In genomic region chr11:19760861-19761693, GRCm38 (mm10) we compare ENCODE assay signal across 8 mouse cellular contexts.
DNase-seq lines count a peak whose midpoint lies in the region; ATAC-seq and TF ChIP-seq lines count a peak whose summit lies in the region.

No protein-coding gene starts in this region.

- WGBS in forebrain, embryonic 12.5 days = 19% methylated on average over 16 of the region's 16 CpGs
- WGBS in heart, embryonic 15.5 days = 15% methylated on average over 16 of the region's 16 CpGs
- 19% methylated on average over 16 of the region's 16 CpGs for WGBS in liver, adult 2 months

- TF ChIP-seq CTCF in G1E (IDR thresholded peaks at IDR 0.05; ENCODE audit: low read depth, low read length) = peak; percentile 51
- TF ChIP-seq CTCF in liver, adult 2 months (IDR thresholded peaks at IDR 0.05; ENCODE audit: low read depth, low read length) = peak; percentile 35; the same call in 1 of the 2 replicates
- peak; percentile 39; the same call in 1 of the 2 replicates for TF ChIP-seq CTCF in testis, adult 2 months (IDR thresholded peaks at IDR 0.05; ENCODE audit: control insufficient read depth, insufficient read depth, insufficient replicate concordance, low read depth, low read length)

- peak overlapping the region; percentile 38 for H3K4me2 ChIP-seq in forebrain, embryonic 12.5 days
- peak overlapping the region; percentile 56 for H3K4me2 ChIP-seq in heart, embryonic 15.5 days

- no peaks in the 10 kb centered on the region; the same call in 1 of the 2 replicates for H3K27me3 ChIP-seq in G1E (ENCODE audit: insufficient read depth, low read length)
- peaks cover 42% of the 10 kb centered on the region for H3K27me3 ChIP-seq in forebrain, embryonic 12.5 days
- no peaks in the 10 kb centered on the region for H3K27me3 ChIP-seq in heart, embryonic 15.5 days
- no peaks in the 10 kb centered on the region for H3K27me3 ChIP-seq in liver, adult 2 months (ENCODE audit: control insufficient read depth, insufficient read depth, low read length)
- H3K27me3 ChIP-seq in testis, adult 2 months (ENCODE audit: control insufficient read depth, insufficient read depth, low read length) = no peaks in the 10 kb centered on the region

- no peaks in the 10 kb centered on the region for H3K4me1 ChIP-seq in G1E (ENCODE audit: insufficient read depth, low read depth, low read length)
- H3K4me1 ChIP-seq in forebrain, embryonic 12.5 days = peaks cover 19% of the 10 kb centered on the region
- H3K4me1 ChIP-seq in heart, embryonic 15.5 days (replicated peaks) = no peaks in the 10 kb centered on the region
- H3K4me1 ChIP-seq in liver, adult 2 months (ENCODE audit: control insufficient read depth, insufficient read depth, low read length) = peaks cover 2% of the 10 kb centered on the region; the same call in 1 of the 2 replicates
- H3K4me1 ChIP-seq in testis, adult 2 months (ENCODE audit: control insufficient read depth, insufficient read depth, low read length) = no peaks in the 10 kb centered on the region

- DNase-seq in G1E (ENCODE audit: low spot score) = peak; percentile 35
- peak; percentile 22 for DNase-seq in c-Kit-positive CD71-positive TER-119-positive erythroid progenitor cells, embryonic 14.5 days (ENCODE audit: low spot score)
- DNase-seq in kidney, postnatal 14 days = peak; percentile 69
- DNase-seq in liver, adult 2 months (ENCODE audit: extremely low read depth, low read depth, low spot score) = peak; percentile 24
- DNase-seq in naive thymus-derived CD4-positive, alpha-beta T cell, adult 2 months (ENCODE audit: low read depth) = peak; percentile 45

- no peaks in the 10 kb centered on the region for H3K9me3 ChIP-seq in G1E (replicated peaks)
- no peaks in the 10 kb centered on the region for H3K9me3 ChIP-seq in forebrain, embryonic 12.5 days
- H3K9me3 ChIP-seq in heart, embryonic 15.5 days (replicated peaks) = no peaks in the 10 kb centered on the region

- H3K27ac ChIP-seq in forebrain, embryonic 12.5 days = no peak overlapping the region
- no peak overlapping the region for H3K27ac ChIP-seq in heart, embryonic 15.5 days
- H3K27ac ChIP-seq in liver, adult 2 months (replicated peaks; ENCODE audit: insufficient read depth, low read depth, low read length) = no peak overlapping the region
- H3K27ac ChIP-seq in testis, adult 2 months (ENCODE audit: control insufficient read depth, insufficient read depth, low read depth, low read length) = no peak overlapping the region

- H3K9ac ChIP-seq in forebrain, embryonic 12.5 days = no peak overlapping the region
- no peak overlapping the region for H3K9ac ChIP-seq in heart, embryonic 15.5 days
- no peak overlapping the region for H3K9ac ChIP-seq in liver, adult 2 months (ENCODE audit: low read depth, low read length)

- no peak for TF ChIP-seq POLR2A in liver, adult 2 months (IDR thresholded peaks at IDR 0.05; ENCODE audit: extremely low read depth, insufficient read depth, low read length)
- no peak for TF ChIP-seq POLR2A in testis, adult 2 months (IDR thresholded peaks at IDR 0.05; ENCODE audit: control insufficient read depth, low read depth, low read length)

- no peak for ATAC-seq in G1E (ENCODE audit: extremely low read depth, insufficient number of reproducible peaks, low FRiP score, poor library complexity, severe bottlenecking)
- ATAC-seq in forebrain, embryonic 12.5 days (ENCODE audit: low FRiP score) = no peak
- ATAC-seq in heart, embryonic 15.5 days (replicated peaks; ENCODE audit: insufficient number of reproducible peaks, insufficient read depth, low FRiP score, low read depth) = no peak

- no peaks in the 10 kb centered on the region for H3K36me3 ChIP-seq in G1E (replicated peaks)
- no peaks in the 10 kb centered on the region for H3K36me3 ChIP-seq in forebrain, embryonic 12.5 days (replicated peaks)
- H3K36me3 ChIP-seq in heart, embryonic 15.5 days = no peaks in the 10 kb centered on the region
- H3K36me3 ChIP-seq in liver, adult 2 months (ENCODE audit: control insufficient read depth, insufficient read depth, low read length) = no peaks in the 10 kb centered on the region
- H3K36me3 ChIP-seq in testis, adult 2 months (ENCODE audit: control insufficient read depth, insufficient read depth, low read length) = no peaks in the 10 kb centered on the region

- no peaks in the 10 kb centered on the region for H3K79me2 ChIP-seq in liver, adult 2 months (ENCODE audit: control insufficient read depth, insufficient read depth, low read length)

- H3K4me3 ChIP-seq in G1E (ENCODE audit: low read depth, low read length) = no peak overlapping the region
- no peak overlapping the region for H3K4me3 ChIP-seq in forebrain, embryonic 12.5 days (replicated peaks)
- H3K4me3 ChIP-seq in heart, embryonic 15.5 days = peak overlapping the region; percentile 36
- no peak overlapping the region for H3K4me3 ChIP-seq in liver, adult 2 months (ENCODE audit: insufficient read depth, low read depth, low read length)
- peak overlapping the region; percentile 33; the same call in 1 of the 2 replicates for H3K4me3 ChIP-seq in testis, adult 2 months (ENCODE audit: control insufficient read depth, low read depth, low read length)

Comparison
In these comparisons a context has a peak if more than half of its experiments do, and no peak if none do; other contexts are left out.
1. H3K4me3 ChIP-seq: peak in heart, embryonic 15.5 days (single experiment) and testis, adult 2 months (single experiment); none in G1E (single experiment), forebrain, embryonic 12.5 days (single experiment) and liver, adult 2 months (single experiment).
2. Peak in every context shown above with its lines, with median percentiles within 50 percentile points of each other: DNase-seq and CTCF ChIP-seq.